Mouse (Mus musculus) left cerebral cortex, postnatal 14 days (tissue): ENCODE data around the gene Plaur. TPM values are rescaled to one million over a fixed set of nuclear protein-coding genes. Genes with fewer than 3 reads are reported as not detected.
"Not testable (repeated sequence)": the region's sequence is repeated elsewhere in the genome, so short reads cannot be mapped to it uniquely, and the experiment has no call there.

Source experiments
- DNase-seq, 2 experiments: peaks; one replicate each; pipeline ENCODE4 v3.0.0; 2021 to 2022; ENCODE audit warnings: low spot score in 2 of 2, mixed read lengths in 1 of 2
- intact Hi-C: fragments of 180-260 bp; cut with DNase I; formaldehyde crosslinking; loops from one replicate; pipeline ENCODE4 v1.15.1; 2025
- total RNA-seq, 2 experiments: library from RNA; stranded (reverse); gene quantifications; 2 replicates each; pipeline ENCODE4 v1.2.3; 2021

The Plaur gene
- total RNA-seq, 2 experiments from 2014 or later: 0.30 to 1.3 TPM

DNA sequence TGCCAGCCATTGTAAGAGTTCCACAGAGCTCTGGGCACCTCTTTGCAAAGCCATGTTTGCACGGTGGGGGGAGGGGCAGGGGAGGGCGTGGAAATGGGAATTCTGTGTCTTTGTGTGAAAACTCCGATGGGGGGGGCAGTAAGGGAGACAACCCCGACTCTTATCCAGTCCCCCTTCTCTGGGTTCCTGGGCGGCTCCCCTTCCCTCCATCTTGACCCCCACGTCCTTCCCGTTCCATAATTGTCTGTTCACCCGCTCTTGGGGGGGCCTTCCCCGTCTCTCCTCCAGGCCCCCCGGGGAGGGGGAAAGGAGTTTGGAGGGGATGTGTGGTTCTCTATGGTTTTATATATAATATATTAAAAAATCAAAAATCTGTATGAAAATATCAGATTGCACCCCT is 41.7 kb downstream of the Plaur start:
- no peak for DNase-seq
- intact Hi-C loops: no loop called here

DNA sequence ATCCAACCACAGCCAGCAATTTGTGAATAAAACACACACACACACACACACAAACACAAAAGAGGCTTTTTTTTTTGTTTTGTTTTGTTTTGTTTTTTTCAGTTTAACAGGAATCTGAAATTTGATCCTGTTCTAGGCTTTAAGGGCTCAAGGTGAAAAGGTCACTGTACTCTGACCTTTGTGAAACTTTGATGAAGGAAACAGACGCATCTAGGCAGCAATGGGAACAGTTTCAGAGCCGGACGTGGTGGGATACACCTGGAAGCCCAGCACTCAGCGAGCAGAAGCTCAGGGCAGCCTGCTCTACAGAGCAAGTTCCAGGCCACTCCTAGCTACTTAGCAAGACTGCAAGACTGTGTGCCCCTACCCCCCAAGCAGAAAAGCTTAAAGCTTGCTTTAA is 42.6 kb downstream of the Plaur start:
- intact Hi-C loops: no loop called here
- no peak for DNase-seq

DNA sequence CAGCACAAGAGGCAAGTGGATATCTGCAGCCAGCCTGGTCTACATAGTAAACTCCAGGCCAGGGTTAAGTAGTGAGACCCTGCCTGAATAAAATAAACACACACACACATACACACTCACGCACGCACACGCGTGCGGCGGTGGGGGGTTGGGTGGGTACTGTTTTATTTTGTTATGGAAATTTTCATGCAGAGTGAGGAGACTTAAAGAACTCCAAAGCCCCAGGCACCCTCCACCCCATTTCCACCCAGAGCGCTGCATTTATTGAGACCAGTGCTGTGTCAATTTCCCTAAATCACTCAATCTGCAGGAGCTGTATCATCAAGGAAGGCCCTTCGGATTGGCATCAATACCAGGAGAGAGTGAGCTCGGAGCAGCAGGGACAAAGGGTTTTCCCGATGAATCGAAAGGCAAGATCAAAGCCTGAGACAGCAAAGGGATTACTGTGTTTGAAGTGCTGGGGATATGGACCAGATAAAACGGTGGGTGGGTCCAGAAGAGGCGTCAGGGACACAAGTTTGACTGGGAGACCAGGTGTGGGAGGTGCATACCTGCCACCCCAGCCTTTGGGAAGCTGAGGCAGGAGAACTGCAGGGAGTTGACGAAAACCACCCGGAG is 43.3 kb downstream of the Plaur start:
- intact Hi-C loops: no loop called here
- DNase-seq: no peak

DNA sequence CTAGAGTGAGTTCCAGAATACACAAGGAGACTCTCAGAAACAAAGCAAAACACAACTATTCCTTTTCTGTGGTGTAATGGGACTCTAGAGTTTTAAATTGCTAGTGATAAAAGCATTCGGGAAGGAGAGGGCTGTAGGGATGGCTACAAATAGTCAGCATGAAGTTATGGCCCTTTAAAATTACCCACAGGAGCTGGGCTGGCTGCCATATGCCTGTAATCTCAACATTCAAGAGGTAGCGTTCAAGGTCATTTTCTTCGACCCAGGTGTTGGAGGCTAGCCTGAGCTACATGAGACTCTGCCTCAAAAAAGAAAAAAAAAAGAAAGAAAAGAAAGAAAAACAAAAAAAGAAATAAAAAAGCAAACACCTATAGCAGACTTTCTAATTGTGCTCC is 43.8 kb downstream of the Plaur start:
- no peak for DNase-seq
- intact Hi-C loops: no loop called here

DNA sequence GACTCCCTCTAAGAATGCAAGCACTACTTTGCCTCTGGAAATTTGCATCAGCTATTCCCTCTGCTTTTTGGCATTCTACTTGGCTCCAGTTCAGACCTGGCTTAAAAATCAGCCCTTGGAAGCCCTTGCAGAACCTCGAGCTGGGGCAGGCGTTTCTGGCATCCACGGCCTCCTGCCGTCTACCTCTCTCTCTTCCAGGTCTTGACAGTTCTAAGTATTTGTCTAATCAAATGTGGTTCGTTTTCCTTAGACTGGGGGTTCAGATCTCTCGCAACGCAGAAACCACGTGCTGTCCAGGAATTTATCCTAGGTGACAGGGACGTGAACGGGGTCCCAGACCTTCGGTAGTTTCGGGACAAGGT is 44.2 kb downstream of the Plaur start:
- intact Hi-C loops: no loop called here
- peak; percentile 55 to 77 for DNase-seq

DNA sequence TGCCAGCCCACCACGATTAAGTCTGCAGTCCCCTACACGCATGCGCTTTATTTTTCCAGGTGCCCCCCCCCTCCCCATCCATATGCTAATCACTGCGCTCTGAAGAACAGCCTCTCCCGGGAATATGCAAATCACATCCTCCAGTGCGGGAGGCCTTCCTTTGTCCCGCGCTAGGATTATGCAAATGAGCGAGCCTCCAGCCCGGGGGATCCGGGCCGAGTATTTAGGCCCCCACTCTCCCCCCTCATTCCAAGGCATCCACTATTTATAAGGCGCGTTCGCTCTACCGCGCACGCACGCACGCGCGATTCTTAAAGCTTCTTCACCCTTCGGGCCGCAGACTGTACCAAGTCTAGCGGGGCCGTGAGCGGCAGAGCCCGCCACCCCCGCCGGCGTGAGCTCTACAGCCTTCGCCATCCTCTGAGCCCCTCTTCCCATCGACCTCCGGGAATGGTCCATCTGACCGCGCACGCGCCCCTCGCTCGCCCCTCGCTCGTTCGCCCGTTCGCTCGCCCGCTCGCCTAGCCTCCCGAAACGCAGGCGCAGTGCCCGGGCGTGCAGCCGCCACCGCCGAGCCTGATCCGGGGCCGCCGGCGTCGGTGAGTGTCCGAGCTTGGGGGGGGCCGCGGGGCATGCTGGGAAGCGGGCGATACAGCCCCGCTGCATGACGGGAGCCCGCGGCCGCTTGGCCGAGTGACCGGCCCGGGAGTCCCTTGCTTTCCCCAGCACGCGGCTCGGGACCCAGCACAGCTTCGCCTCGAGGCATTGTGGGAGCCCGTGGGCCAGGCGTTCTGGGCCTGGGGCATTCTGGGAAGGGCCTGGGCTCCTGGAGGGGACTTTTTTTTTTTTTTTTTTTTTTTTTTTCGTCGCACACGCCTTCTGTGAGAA is 44.8 kb downstream of the Plaur start, which contains the start of gene Zfp428:
Gene Zfp428 (plus strand): TSS at position 169 of the 888 bp plus-strand sequence.
- peak; percentile 82 to 88 for DNase-seq
- intact Hi-C loops: no loop called here

DNA sequence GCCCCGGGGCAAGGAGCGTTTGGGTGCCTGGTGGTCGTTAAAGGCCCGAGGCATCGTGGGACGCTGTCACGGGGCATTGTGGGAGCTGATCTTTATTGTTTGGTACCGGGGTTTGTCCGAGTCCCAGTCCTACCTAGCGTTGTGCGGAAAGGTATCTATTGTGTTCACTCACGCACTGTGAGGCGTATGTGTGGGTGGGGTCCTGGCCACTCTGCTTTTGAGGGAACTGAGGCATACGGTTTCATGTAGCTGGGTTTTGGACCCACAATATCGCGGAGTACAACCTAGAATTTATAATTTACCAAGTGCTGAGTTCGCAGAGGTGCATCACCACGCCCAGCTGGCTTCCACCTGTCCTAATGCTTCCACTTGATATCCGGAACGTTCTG is 45.4 kb downstream of the Plaur start:
- intact Hi-C loops: no loop called here
- DNase-seq: no peak

DNA sequence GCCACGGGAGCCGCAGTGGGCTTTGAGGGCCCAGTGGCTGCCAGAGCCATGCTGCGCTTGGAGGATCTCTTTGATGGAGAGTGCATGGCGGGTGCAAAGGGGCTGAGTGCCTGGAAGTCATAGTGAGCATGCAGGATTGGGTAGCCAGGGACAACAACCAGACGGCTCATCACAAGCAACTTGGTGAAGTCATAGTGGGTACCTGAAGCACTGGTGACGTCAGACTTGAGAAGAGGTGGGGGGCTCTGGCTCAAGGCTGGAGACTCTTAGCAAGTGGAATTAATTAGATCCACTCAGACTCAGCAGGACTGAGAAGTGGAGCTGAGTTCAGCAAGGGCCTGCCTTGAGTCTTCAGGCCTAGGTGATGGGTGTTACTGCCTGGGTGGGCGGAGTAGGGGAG is 50.1 kb downstream of the Plaur start, which contains the start of gene AC161166.1:
Gene AC161166.1 (minus strand): TSS at position 101 of the 400 bp plus-strand sequence.
- intact Hi-C loops: no loop called here
- no peak for DNase-seq

DNA sequence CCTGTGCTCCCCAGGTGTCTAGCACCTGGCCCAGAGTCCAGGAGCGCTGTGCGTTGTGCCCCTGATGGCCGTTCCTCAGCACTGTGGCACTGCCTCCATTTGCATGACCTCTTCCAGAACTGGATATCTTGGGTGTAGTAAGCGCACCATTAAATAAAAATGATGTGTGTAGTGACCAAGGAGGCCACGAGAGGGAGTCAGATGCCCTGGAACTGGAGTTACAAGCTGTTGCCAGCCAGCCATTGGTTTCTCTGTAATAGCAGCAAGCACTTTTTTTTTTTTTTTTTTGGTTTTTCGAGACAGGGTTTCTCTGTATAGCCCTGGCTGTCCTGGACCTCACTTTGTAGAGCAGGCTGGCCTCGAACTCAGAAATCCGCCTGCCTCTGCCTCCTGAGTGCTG is 54.0 kb downstream of the Plaur start:
- DNase-seq: peak; percentile 61 to 89

DNA sequence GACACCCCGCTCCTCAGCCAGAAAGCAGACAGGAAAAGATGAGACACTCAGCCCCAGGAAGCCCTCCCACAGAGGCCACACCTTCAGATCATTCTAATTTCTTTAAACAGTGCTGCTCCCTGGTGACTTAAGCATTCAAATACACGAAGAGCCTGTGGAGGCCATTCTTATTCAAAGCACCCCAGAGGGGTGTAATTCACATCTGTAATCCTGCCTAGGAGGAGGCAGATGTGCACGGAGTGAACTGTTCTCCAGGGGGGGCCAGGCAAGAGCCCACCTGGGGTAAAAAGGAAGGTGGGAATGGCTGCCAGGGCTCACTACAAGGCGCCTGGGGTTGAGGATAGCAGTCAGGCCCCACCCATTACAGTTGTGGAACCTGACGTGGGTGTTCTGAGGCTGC is 54.8 kb downstream of the Plaur start:
- intact Hi-C loops: no loop called here
- no peak for DNase-seq

More for the DNA sequence above, 54.0 kb downstream of the Plaur start:
- intact Hi-C loops: not testable (repeated sequence)

DNA sequence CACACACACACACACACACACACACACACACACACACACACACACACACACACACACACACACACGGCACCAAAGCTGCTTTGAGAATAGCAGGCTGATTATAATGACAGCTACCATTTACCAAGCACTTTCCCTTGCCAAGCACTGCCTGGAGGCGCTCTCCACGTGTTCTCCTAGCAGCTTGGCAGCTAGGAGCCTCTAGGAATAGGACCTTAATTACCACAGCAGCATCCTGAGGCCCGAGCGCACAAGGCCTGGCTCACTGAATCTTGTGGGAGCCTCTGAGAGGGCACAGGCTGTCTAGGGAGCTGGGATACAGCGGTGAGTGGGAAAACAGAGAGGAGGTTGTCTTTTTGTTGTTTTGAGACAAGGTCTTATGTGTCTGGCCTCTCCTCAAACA is 55.4 kb downstream of the Plaur start:
- intact Hi-C loops: no loop called here
- peak; percentile 54 to 93 for DNase-seq

DNA sequence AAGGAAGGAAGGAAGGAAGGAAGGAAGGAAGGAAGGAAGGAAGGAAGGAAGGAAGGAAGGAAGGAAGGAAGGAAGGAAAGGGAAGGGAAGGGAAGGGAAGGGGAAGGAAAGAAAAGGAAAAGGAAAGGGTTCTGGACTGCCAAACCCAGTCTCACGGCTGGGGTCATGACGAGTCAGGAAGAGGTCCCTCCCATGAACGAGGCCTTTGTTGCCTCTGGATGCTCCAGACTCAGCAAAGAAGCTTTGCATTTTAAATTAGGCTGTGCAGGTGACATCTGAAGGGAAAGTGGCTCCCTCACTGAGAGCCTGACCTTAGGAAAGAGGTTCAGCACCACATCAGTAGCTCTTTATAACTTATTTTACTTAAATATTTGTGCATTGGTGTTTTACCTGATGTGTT is 56.8 kb downstream of the Plaur start:
- DNase-seq: no peak
- intact Hi-C loops: no loop called here

DNA sequence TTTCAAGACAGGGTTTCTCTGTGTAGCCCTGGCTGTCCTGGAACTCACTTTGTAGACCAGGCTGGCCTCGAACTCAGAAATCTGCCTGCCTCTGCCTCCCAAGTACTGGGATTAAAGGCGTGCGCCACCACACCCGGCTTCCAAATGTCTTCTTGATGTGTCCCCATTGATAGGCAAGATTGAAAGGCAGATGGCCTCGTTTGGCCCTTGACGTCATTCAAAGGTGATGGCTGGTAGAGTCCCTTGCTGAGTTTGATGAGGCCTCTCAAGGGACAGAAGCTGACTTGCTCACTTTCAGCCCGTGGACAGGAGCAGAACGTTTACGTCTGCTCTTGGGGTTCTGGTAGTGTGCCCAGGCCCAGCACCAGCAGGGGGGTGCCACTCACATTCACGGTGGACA is 57.8 kb downstream of the Plaur start:
- intact Hi-C loops, DNase-seq: not testable (repeated sequence)

DNA sequence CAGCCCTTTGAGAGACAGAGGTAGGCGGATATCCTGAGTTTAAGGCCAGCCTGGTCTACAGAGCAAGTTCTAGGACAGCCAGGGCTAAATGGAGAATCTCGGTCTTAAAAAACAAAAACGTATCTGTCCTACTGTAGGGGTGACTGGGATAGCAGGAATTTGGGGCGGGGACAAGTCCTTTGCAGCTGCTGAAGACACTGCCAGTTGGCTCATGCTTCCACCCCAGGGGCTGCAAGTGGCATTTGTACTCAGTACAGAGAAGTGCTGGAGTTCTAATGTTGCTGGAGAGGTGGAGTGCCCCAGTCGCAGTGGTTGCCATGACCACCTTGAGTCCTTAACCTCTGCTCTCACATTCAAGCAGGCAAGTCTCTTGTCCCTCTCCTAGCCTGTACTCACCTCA is 60.5 kb downstream of the Plaur start:
- intact Hi-C loops: no loop called here
- no peak for DNase-seq

DNA sequence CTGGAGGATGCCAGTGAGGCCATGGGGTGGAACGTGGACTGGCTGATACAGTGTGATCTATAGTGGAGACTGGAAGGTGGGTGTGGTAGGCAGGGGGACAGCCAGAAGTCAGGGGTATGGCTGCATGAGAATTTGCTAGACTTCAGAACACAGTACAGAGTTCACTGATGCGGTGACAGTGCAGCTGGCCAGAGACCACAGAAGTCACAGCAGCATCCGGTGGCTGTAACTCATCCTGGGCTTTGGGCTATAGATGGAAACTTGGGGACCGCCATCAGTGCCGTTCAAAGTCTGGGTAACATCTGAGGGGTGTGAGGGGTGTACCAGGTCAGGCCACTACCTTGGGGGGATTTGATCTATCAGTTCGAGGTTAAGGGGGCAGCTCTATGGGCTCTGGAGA is 61.4 kb downstream of the Plaur start:
- intact Hi-C loops: no loop called here
- no peak for DNase-seq

DNA sequence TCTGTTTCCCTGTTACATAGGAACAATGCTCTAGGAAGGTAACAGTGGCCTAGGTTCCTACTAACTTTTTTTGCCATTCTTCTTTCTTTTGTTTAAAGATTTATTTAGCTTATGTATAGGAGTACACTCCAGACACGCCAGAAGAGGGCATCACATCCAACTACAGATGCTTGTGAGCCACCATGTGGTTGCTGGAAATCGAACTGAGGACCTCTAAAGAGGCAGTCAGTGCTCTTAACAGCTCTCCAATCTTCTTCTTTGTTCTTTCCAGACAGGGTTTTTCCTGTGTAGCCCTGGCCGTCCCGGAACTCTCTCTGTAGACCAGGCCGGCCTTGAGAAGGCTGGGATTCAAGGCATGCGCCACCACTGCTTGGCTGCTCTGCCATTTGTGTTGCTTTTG is 62.7 kb downstream of the Plaur start:
- intact Hi-C loops: no loop called here
- DNase-seq: no peak

Other genes with a start within 250 kb of the Plaur start
- 1 to 10 TPM; 6.3 to 7.0 TPM for gene Zfp109, start 224.9 kb upstream of the Plaur start, total RNA-seq
- gene Zfp108, start 207.7 kb upstream of the Plaur start, total RNA-seq: 1 to 10 TPM; 6.1 to 7.5 TPM
- 10 to 100 TPM; 12.3 to 13.2 TPM for gene Zfp93, start 192.1 kb upstream of the Plaur start, total RNA-seq
- 10 to 100 TPM; 17.8 to 22.0 TPM for gene Zfp61, start 161.3 kb upstream of the Plaur start, total RNA-seq
- gene Zfp94, start 145.8 kb upstream of the Plaur start, total RNA-seq: 10 to 100 TPM; 16.1 to 16.3 TPM
- not detected for gene Tescl, start 128.5 kb upstream of the Plaur start, total RNA-seq
- not detected for gene Lypd5, start 113.3 kb upstream of the Plaur start, total RNA-seq
- under 1 TPM; 0.32 to 0.40 TPM for gene Kcnn4, start 92.2 kb upstream of the Plaur start, total RNA-seq
- gene Smg9, start 62.9 kb upstream of the Plaur start, total RNA-seq: 10 to 100 TPM; 35.5 to 39.7 TPM
- gene Irgc1, start 10.2 kb upstream of the Plaur start, total RNA-seq: under 1 TPM in 1 of 2 experiments, not detected in 1; 0.19 TPM
- 100 to 1,000 TPM; 282 to 289 TPM for gene Cadm4, start 19.5 kb downstream of the Plaur start, total RNA-seq
- gene Zfp428, start 44.5 kb downstream of the Plaur start, total RNA-seq: 10 to 100 TPM; 53.7 to 53.8 TPM
- not detected for gene AC161166.1, start 50.0 kb downstream of the Plaur start, total RNA-seq
- 10 to 100 TPM; 97.0 to 97.6 TPM for gene Irgq, start 68.2 kb downstream of the Plaur start, total RNA-seq
- gene Pinlyp, start 83.6 kb downstream of the Plaur start, total RNA-seq: not detected
- 10 to 100 TPM; 34.7 to 37.8 TPM for gene Xrcc1, start 83.8 kb downstream of the Plaur start, total RNA-seq
- gene Ethe1, start 125.1 kb downstream of the Plaur start, total RNA-seq: 10 to 100 TPM in 1 of 2 experiments, 1 to 10 TPM in 1; 9.3 to 11.3 TPM
- 1 to 10 TPM; 6.9 to 7.2 TPM for gene Zfp575, start 125.2 kb downstream of the Plaur start, total RNA-seq
- gene Phldb3, start 148.3 kb downstream of the Plaur start, total RNA-seq: under 1 TPM in 1 of 2 experiments, not detected in 1; 0.42 TPM
- gene Lypd3, start 174.1 kb downstream of the Plaur start, total RNA-seq: under 1 TPM; 0.48 to 0.53 TPM
- gene Tex101, start 214.2 kb downstream of the Plaur start, total RNA-seq: not detected
- not detected for gene BC049730, start 246.8 kb downstream of the Plaur start, total RNA-seq